Mouse (Mus musculus): ENCODE measurements at regions not wholly inside any gene's neighbourhood (a gene's known extent, or its start where the extent isn't known, plus 50 kb on each side); places are given as distances from the start of the nearest gene placed in this dataset.
"Not testable (repeated sequence)": the region's sequence is repeated elsewhere in the genome, so short reads cannot be mapped to it uniquely, and the experiment has no call there.

DNA sequence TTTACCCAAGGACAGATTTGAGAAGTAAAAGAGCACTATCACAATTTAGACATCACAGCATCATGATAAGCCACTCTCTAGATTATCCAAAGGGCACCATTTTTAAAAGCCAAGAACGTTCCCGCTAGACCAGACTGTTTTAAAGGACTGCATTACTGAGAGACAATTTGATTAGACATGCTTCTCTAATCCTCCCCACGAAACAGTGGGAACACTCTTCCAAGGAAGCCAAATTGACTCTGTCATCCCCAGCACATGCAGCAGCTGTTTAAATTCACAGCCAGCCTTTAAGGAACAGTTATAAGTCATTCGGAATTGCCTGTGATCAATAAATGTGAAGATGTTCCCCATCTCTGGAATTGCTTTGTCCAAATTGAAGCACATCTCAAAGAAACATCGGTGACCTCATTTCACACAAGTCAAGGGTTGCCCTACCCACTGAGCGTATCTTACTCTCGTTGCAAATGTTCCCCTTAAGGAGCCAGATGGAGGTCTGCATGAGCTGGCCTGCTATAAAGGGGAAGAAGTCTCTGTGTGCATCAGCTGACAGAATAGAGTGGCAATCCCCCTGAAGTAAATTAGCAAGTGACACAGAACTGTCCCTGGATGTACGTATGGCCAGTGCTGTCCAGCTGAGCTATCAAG lies 393.2 kb downstream of the Pid1 start:
- DNase-seq (ENCODE audit: low spot score), result no peak

DNA sequence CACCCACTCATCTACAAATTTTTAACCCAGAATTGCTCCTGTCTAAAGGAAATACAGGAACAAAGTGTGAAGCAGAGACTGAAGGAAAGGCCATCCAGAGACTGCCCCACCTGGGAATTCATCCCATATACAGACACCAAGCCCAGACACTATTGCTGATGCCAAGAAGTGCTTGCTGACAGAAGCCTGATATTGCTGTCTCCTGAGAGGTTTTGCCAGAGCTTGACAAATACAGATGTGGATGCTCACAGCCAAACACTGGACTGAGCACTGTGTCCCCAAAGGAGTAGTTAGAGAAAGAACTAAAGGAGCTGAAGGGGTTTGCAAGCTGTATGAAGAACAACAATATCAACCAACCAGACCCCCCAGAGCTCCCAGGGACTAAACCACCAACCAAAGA lies 399.3 kb downstream of the Pid1 start:
- not testable (repeated sequence) for DNase-seq (ENCODE audit: low spot score)

DNA sequence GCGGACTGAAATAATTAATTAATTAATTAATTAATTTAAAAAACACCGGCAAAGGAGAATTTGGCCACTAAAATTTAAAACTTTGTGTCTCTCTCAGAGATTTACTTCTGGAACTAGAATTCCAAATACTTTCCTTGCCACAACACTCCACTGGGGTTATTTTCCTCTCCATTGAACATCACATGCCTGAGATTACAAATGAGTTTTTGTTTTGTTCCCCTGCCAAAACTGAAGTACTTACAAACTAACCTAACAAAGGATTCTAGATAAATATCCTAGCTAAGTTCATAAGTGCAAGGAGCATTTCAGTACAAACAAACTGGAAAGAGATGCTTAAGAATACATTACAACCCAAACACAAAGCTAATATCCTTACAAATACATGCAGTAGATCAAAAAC lies 402.2 kb downstream of the Pid1 start:
- no peak for DNase-seq (ENCODE audit: low spot score)

DNA sequence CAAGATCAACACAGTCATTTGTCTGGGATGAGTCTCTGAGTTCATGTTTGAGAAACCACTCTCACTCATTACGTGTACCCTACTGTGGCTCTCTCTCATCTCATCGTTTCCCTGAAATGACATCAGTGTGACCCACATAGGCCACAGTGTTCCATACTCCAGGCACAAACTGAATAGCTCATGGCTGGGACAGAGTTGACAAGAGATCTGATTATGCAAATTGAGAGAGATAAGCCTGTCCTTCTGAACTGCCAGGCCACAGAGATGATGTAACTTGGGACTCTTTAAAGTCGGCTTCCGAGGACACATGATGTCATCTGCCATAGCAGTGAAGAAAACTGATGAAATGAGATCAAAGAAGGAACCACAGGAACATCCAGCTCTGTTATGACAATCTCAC lies 404.2 kb downstream of the Pid1 start:
- no peak for DNase-seq (ENCODE audit: low spot score)

DNA sequence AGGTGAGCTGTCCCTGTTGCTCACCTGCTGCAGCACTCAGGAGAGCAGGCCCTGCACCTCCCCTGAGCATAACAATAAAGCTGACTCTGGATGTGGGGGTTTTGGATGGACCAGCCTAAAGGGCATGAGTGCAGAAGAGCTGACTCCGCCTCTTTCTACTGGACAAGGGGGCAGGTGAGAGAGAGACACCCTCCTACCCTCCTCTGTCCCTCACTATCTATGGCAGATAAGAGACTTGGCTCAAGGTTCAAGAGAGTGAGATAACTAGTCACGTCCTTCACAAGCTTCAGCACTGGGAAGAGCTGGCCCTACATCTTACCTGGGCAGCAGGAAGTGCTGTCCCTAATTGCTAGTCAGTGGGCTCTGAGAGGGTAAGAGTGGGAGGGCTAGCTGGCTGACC lies 441.1 kb downstream of the Pid1 start:
- no peak for DNase-seq (ENCODE audit: low spot score)

DNA sequence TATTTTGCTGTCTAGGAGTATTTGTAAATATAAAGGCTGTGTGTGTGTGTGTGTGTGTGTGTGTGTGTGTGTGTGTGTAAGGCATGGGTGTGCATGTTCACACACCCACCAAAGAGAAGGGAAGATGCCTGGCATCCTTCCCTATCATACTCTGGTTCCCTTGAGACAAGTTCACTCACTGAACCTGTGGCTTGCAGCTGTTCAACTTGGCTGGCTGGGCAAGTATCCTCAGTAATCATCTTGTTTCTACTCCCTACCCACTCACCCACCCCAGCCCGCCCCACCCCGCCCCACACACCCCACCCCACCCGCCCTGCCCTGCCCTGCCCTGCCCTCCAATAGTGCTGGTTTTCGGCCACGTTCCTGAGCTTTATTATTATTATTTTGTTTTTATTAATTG lies 448.5 kb downstream of the Pid1 start:
- DNase-seq (ENCODE audit: low spot score), result no peak

DNA sequence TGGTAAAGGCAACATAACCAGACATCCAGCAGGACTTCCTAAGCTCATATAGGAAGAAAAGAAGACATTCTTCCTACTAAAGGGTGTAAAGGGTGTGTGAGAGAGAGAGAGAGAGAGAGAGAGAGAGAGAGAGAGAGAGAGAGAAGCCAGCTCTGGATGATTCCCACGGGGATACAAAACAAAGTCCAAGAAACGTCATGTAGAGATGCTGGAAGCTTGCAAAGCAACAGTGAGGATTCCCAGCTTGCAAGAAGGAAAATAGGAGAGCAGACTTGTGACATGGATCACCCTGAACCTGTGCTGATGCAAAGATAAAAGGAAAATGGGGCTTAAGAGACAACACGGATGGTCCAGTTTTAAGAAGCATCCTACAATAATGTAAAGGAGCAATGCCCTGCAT lies 456.6 kb downstream of the Pid1 start:
- no peak for DNase-seq (ENCODE audit: low spot score)

DNA sequence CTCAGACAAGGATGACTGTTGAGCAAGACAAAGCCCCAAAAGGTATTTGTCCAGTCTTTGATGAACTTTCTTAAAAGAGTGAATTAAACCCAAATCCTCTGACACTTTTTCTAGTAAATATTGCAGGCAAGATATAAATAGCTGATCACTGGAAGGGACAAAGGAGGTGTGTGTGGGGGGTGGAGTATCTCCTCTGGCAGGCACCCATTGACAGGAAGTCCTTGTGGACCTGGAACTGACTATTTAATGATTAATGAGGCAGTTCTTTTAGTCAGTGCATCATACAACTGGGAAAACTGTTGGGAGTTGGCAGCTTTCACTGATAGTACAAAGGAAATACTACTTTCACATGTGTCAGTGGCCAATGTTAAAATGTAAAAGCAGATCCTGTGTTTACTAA lies 457.1 kb downstream of the Pid1 start:
- no peak for DNase-seq (ENCODE audit: low spot score)

DNA sequence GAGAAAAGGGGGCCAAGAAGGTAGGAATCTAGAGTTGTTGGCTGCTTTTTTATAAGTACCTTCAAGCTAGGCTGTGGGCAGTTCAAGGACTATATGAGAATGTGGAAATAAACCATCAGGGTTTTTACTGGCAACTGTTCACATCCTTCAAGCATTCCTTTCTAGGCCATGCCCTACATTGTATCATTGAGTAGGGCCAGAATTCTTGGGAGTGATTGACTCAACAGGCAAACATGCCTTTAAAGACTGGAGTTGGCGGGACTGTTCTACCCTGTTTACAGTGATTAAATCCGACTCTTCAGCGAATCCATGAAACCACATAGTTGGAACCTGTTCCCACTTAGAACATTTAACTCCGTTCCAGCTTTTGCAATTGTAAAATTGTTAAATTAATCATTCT lies 463.8 kb downstream of the Pid1 start:
- DNase-seq (ENCODE audit: low spot score), result no peak

DNA sequence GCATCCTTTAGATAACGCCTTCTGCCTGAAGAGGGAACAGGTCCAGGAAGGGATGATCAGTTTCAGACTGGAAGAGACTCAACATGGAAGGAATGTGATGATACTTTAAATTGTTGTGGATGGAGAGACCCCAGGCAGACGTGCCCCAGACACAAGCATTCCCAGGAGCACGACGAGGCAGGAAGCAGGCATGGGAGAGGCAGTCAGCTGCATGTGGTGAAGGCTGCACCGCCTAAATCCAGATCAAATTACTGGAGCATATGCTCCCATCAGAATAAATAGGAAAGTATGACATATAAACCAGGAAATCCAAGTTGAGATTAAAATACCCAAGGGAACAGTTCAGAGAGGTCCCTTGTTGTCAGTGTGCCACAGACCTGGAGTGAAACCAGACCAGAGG lies 467.3 kb downstream of the Pid1 start:
- DNase-seq (ENCODE audit: low spot score), result no peak

DNA sequence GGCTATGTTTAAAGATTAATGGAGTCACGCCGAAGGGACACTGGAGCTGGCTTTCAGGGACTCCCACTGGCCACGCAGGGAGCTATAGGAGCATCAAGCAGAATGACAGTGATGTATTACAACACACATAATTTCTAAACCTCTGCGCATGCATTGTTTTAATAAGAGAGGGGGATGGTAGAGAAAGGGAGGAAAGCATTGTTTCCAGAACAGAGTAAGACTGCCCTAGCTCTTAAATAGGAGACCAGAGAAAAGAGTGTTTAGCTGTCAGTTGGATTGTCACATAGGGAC lies 471.1 kb upstream of the Sphkap start:
- no peak for DNase-seq (ENCODE audit: low spot score)

DNA sequence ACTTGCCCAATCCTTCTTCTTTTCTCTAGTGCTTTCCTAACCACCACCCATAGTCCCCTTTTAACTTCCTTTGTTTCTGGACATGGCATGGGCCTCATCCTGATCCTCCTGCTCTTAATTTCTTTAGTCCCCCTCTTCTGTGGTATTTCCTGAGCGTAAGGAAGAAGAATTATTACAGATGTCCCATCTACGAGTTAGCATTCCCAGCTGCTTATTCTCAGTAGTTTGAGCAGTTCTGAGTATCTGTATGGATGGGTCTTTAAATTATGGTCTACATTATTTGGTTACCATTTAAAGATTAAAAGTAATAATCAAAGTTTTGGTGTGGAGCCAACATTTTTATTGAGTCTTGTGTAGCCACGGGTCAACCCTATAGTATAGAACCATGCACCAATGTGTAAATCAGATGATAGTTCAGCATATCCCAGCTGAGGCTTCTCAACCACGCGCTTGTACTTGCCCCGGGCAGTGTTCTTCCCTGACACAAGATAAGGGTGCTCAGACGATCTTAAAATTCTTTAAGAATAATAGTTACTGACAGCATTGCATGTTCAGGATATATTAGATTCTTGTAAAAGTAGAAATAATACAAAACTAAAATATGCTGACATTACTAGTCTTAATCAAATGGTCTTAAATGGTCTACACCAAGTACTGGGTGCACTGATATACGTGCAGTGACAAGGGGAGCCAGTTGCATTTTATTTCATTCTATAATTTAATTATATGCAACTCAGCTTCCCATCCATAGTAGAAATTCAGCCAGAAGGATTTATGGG lies 470.5 kb upstream of the Sphkap start:
- no peak for DNase-seq (ENCODE audit: low spot score)

DNA sequence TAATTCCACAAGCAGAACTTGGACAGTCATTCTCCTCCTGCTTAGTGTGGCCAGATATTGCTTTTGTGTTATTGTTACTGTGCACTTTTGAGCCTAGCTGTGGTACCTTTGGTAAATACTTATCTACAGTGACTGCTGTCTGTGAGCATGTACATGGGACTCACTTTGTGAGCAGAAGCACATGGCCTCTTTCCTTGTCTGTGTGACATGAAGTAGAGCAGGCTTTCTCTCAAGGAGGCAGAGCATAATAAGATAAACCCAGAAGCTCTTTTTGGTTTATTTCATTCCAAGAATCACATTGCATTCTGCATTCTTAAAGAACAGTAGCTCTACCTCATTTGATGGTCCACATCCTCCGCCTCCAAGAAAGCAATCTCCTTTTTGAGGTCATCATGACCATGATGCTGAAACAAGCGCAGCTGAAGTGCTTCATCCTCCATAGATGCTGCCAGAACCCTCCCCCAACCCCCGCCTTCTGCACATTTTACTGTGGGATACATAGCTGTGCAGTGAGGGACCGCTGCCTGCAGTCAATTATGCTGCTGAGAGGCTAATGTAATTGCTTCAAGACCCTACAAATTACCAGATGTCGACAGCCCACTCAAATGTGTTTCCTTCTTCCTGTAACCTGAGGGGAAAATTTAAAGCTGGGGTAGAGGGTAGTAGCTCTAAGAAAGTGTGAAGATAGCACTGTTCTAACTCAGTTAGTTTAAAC lies 463.0 kb upstream of the Sphkap start:
- DNase-seq (ENCODE audit: low spot score), result no peak

DNA sequence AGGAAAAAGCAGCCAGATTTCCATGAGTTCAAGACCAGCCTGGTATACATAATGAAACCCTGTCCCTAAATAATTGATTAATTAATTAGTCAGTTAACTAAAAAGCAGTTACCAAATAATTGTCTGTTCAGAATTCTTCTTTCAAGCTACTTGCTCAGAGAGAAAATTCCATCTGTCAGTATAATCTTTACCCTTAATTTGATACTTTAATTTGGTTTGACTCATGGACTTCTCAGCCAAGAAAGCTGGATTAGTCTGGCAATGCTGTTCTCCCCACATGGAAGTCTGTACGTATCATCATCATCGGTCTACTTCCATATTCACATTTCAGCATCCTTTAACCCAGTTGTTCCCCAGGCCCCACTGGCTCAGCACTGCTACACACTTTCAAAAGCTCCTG lies 461.0 kb upstream of the Sphkap start:
- DNase-seq (ENCODE audit: low spot score), result no peak

DNA sequence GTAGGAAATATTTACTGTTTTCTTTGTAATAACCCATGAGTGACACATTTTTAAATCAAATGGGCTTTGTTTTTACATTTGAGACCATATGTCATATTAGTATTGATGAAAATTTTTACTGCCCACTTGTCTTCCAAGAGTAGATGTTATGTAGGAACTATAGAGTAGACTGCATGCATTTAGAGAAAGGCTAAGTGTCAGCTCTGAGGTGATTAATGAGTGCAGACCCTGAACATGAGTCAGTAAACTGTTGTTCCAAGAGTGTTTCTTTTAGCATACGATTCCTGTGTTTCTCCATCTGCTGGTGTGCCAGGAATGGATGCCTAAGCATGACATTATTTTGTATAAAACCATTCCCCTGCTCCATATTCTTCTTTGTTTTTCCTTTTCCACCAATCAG lies 454.5 kb upstream of the Sphkap start:
- no peak for DNase-seq (ENCODE audit: low spot score)

DNA sequence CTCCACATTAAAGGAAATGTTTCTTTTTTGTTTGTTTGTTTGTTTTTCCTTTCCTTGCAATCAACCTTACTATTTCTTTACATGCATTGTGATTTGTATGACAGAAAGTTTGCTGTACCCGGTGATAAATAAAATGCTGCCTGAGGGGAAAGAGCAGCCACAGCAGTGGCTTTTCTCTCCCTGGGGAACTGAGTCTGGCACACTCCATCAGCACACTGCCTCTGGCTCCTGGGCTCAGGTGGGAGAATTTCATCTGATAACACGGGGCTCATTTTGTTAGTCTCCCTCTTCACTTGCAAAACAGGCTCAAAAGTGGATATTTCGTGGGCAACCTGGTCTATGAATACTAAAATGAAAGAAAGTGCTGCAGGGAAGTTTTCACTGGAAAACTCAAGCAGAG lies 454.1 kb upstream of the Sphkap start:
- DNase-seq (ENCODE audit: low spot score), result no peak

DNA sequence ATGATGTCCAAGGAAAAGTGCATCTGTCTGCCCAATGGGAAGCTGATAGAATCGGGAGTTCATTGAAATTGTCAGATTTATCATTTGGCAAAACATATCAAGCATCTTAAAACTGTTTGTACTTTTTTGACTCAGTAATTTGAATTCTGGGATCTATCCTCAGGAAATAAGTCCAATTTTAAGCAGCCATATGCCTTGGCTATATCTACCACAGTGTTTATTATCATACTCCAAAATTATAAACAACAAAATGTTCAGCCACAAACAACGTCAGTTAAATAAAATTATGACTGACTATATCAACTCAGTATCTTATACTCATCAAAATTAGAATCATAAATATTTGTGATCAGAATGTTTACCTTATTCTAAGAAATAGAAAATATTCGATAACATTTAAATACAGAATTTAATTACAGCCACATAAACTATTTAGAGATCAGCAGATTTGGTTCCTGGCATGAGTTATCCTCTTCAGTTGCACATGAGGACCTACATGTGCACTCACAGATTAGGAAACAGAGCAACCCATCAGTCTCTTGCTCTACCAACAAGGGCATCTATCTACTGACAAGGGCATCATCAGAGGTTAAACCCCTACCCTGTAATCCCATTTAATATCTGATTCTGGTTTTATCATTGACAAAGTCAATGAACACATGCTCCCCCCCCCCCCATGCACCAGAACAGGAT lies 451.9 kb upstream of the Sphkap start:
- no peak for DNase-seq (ENCODE audit: low spot score)

DNA sequence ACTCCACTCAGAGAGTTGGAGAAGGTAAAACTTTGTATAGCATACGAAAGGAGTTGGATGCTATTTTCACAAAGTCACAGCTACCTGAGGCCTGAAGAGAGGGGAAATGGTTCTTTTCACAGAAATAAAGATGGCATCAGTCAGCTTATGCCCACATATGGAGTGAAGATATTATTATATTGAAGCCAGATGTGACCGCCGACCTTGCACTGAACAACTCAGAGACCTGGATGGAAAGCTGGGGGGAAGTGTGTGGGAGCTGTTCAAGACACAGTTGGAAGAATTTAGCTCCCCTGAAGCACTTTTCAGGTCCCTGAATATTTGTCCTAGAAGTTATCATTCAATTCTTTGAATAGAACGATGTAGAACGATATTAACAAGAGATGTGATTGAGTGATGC lies 446.0 kb upstream of the Sphkap start:
- no peak for DNase-seq (ENCODE audit: low spot score)

DNA sequence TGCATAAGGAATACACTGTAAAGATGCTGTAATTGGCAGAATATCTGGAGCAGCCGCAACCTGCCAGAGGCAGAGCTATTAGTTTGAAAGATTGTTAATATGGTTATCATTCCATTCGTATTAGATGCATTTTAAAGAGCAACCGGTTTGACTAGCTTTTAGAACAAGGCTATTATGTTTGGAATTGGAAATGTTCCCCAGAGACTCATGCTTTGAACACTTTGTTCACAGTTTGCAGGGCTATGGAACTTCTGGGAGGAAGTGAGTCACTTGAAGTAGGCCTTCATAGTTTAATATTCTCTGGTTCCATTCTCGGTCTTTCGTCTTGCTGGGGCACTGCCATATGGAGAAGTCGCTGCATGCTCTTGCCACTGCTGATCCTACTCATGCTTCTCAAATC lies 443.1 kb upstream of the Sphkap start:
- DNase-seq (ENCODE audit: low spot score), result no peak

DNA sequence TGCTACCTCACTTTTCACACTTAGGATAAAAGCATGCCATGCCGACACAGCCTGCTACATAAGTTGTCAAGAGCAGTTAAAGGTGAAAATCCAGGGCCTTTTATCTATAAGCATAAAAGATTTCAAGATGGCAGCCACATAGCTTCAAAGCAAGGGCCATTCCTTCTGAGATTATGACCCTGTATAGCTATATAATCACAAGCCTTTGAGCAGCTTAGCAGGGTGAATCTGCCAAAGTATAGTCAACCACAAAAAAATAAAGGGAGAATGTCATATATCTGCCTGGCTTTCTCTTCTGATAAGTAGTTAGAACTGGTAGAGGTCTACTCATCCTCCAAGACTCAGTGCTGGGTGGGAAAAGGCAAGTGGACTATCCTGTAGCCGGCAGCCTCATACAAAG lies 440.4 kb upstream of the Sphkap start:
- no peak for DNase-seq (ENCODE audit: low spot score)

DNA sequence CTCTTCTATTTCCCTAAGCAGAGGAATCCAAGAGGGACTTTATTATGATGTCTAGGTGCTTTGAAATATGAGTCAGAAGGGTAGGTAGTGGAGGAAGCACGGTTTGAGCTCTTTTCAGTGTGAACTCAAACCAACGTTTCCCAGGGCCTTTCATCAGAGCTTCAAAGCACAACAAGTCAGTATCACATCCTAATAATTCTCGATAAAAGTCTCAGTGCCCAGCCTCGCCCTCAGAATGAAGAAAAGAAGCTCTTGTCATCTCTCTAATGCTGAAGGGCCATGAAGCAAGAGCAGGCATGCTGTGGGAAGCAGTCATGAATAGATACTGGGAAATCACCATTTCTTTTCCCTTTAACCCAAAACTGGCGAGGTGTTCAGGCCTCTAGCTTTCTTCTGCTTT lies 440.0 kb upstream of the Sphkap start:
- no peak for DNase-seq (ENCODE audit: low spot score)

DNA sequence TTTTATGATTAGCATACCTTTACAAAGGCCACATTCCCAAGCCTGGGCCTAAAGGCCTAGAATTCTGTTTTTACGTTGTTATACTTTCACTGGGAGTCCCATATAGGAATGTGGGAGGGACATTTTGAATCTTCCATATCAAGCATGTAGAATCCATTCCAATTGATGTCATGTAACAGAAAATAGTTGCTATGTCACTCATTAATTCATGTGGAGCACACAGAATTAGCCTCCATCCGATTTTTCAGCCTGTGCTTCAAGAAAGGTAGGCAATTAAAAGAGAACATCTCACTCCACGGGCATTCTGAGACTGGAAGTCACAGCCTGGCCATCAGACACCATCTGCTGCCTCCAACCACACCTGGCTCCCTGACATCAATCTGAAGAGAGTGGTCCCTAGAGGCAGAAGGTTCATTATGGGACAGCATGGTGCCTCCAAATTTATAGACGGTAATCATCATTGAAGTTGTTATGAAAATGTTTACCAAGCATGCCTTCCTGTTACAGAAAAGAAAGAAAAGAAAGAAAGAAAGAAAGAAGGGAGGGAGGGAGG lies 436.9 kb upstream of the Sphkap start:
- no peak for DNase-seq (ENCODE audit: low spot score)

DNA sequence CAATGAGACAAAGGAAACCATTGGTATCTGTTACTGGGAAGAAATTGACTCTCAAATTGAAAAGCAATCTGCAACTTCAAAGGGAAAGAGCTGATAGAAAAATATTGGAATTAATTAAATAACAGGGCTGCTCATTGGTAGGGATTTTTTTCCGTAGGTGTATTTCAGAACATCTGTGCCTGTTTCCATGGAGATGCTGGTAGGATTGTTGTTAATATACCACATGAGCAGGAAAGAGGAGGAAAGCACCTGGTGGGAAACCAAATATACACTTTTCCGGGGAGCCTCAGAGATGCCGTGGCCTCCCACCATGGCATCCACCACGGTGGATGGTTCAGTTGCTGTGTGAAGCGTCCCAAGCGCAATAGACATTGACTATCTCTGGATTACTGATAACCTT lies 428.0 kb upstream of the Sphkap start:
- DNase-seq (ENCODE audit: low spot score), result no peak

Data from testis, postnatal 14 days (tissue).